Mouse (Mus musculus) testis, adult 2 months (tissue): ENCODE measurements at regions not wholly inside any gene's neighbourhood (a gene's known extent, or its start where the extent isn't known, plus 50 kb on each side); places are given as distances from the start of the nearest gene placed in this dataset.

ENCODE experiments used
- CTCF ChIP-seq: fragments of 200-500 bp; IDR thresholded peaks from 2 replicates; pipeline ENCODE4 v1.5.1; 2012; ENCODE audit warnings: low read depth, mild to moderate bottlenecking, inconsistent platforms, low read length, moderate library complexity; ENCODE audit not compliant: control insufficient read depth, insufficient read depth, insufficient replicate concordance
- POLR2A ChIP-seq: fragments of 200-500 bp; IDR thresholded peaks from 2 replicates; pipeline ENCODE4 v1.6.1; 2012; ENCODE audit warnings: low read depth, mild to moderate bottlenecking, inconsistent platforms, low read length, moderate library complexity; ENCODE audit not compliant: control insufficient read depth

GRCm38 (mm10) chr15:61304546-61304945, 381.7 kb upstream of the A1bg start:
- no peak for TF ChIP-seq CTCF
- TF ChIP-seq POLR2A: no peak
